Mouse (Mus musculus) midbrain, embryonic 16.5 days (tissue): ENCODE measurements around the gene Gm45837. TPM values are rescaled to one million over a fixed set of nuclear protein-coding genes. Genes with fewer than 3 reads are reported as not detected.
A peak's percentile ranks its signal among the peaks of the same experiment; 100 is the strongest.

Experiments
- ATAC-seq: fragments of 200-750 bp; cut with Nextera tagmentation; 2 replicates; pipeline ENCODE4 v1.8.0; 2017; ENCODE audit warnings: moderate TSS enrichment
- H3K27ac ChIP-seq: fragments of 300-500 bp; sonication (generic); 2 replicates; pipeline ENCODE4 v1.5.1; 2014; ENCODE audit warnings: mild to moderate bottlenecking, low read length, mixed read lengths
- H3K27me3 ChIP-seq: fragments of 300-500 bp; sonication (generic); 2 replicates; pipeline ENCODE4 v1.6.1; 2014; ENCODE audit warnings: low read depth, low read length, mixed read lengths; ENCODE audit not compliant: control insufficient read depth, insufficient read depth
- H3K36me3 ChIP-seq: fragments of 300-500 bp; sonication (generic); 2 replicates; pipeline ENCODE4 v1.6.1; 2014; ENCODE audit warnings: mild to moderate bottlenecking, low read length, moderate library complexity, mixed read lengths; ENCODE audit not compliant: control insufficient read depth, insufficient read depth
- H3K4me1 ChIP-seq: fragments of 300-500 bp; sonication (generic); 2 replicates; pipeline ENCODE4 v1.6.1; 2014; ENCODE audit warnings: mild to moderate bottlenecking, low read length, mixed read lengths; ENCODE audit not compliant: control insufficient read depth, insufficient read depth
- H3K4me2 ChIP-seq: fragments of 300-500 bp; sonication (generic); 2 replicates; pipeline ENCODE4 v1.6.1; 2014; ENCODE audit warnings: mild to moderate bottlenecking, low read length, mixed read lengths
- H3K4me3 ChIP-seq: fragments of 300-500 bp; sonication (generic); 2 replicates; pipeline ENCODE4 v1.5.1; 2014; ENCODE audit warnings: low read depth, mild to moderate bottlenecking, low read length, moderate library complexity, mixed read lengths
- H3K9ac ChIP-seq: fragments of 300-500 bp; sonication (generic); 2 replicates; pipeline ENCODE4 v1.6.1; 2014; ENCODE audit warnings: low read depth, low read length, mixed read lengths
- H3K9me3 ChIP-seq: fragments of 300-500 bp; sonication (generic); replicated peaks from 2 replicates; pipeline ENCODE4 v1.6.1; 2014; ENCODE audit warnings: mild to moderate bottlenecking, low read length, mixed read lengths; ENCODE audit not compliant: control insufficient read depth, poor library complexity, severe bottlenecking
- WGBS: fragments of 180-500 bp; shearing (Covaris S2); extraction: QIAGEN DNeasy Blood & Tissue Kit; methylation state at CpG from one replicate; pipeline ENCODE4 v1.1.7; 2014; 5-methylcytosine and 5-hydroxymethylcytosine counted together
- polyA plus RNA-seq: library from polyadenylated mRNA; unstranded; fragments of >200 nt; fragmentation: Nextera tagmentation; extraction: Ambion mirVana; gene quantifications from 2 replicates; pipeline ENCODE4 v1.2.1, GENCODE M21; 2015

Gm45837 gene
- polyA plus RNA-seq, 1 experiment from 2014 or later, result 0.69 TPM

GRCm38 (mm10) chr7:101474399-101474811, 63.7 kb downstream of the Gm45837 start:
- no peak overlapping the region for H3K27ac ChIP-seq
- no peaks in the 10 kb centered on the region for H3K9me3 ChIP-seq
- 92% methylated on average over 5 of the region's 5 CpGs for WGBS
- ATAC-seq, result no peak
- no peaks in the 10 kb centered on the region for H3K36me3 ChIP-seq
- no peaks in the 10 kb centered on the region for H3K27me3 ChIP-seq
- H3K4me1 ChIP-seq, result no peaks in the 10 kb centered on the region
- no peak overlapping the region for H3K9ac ChIP-seq
- no peak overlapping the region for H3K4me3 ChIP-seq
- H3K4me2 ChIP-seq, result no peak overlapping the region

- Histone ChIP-seq H3K4me1 (no peaks in the 10 kb centered on the region), H3K4me3 (no peak overlapping the region), H3K27ac (no peak overlapping the region), H3K27me3 (no peaks in the 10 kb centered on the region), H3K4me2 (no peak overlapping the region), H3K9ac (no peak overlapping the region), H3K36me3 (no peaks in the 10 kb centered on the region), H3K9me3 (no peaks in the 10 kb centered on the region)
- WGBS, result 80% methylated on average over 3 of the region's 3 CpGs
- ATAC-seq, result no peak
These were observed 65.3 kb downstream of the Gm45837 start for GRCm38 (mm10) chr7:101476028-101476427.

GRCm38 (mm10) chr7:101476493-101476892, 65.8 kb downstream of the Gm45837 start:
- Histone ChIP-seq H3K4me2 (no peak overlapping the region), H3K27me3 (no peaks in the 10 kb centered on the region), H3K4me1 (no peaks in the 10 kb centered on the region), H3K4me3 (no peak overlapping the region), H3K36me3 (no peaks in the 10 kb centered on the region), H3K9me3 (no peaks in the 10 kb centered on the region), H3K27ac (no peak overlapping the region), H3K9ac (no peak overlapping the region)
- ATAC-seq, result no peak
- WGBS, result 82% methylated on average over 4 of the region's 4 CpGs

- Histone ChIP-seq H3K4me3 (no peak overlapping the region), H3K36me3 (no peaks in the 10 kb centered on the region), H3K9me3 (no peaks in the 10 kb centered on the region), H3K27ac (no peak overlapping the region), H3K4me1 (no peaks in the 10 kb centered on the region), H3K27me3 (no peaks in the 10 kb centered on the region), H3K4me2 (no peak overlapping the region), H3K9ac (no peak overlapping the region)
- no peak for ATAC-seq
- WGBS, result 45% methylated on average over 5 of the region's 5 CpGs
These were observed 66.5 kb downstream of the Gm45837 start for GRCm38 (mm10) chr7:101477200-101477599.

GRCm38 (mm10) chr7:101478099-101478498, 67.4 kb downstream of the Gm45837 start:
- no peak overlapping the region for H3K4me2 ChIP-seq
- H3K36me3 ChIP-seq, result no peaks in the 10 kb centered on the region
- no peaks in the 10 kb centered on the region for H3K4me1 ChIP-seq
- H3K9me3 ChIP-seq, result no peaks in the 10 kb centered on the region
- no peaks in the 10 kb centered on the region for H3K27me3 ChIP-seq
- ATAC-seq, result no peak
- no peak overlapping the region for H3K9ac ChIP-seq
- H3K27ac ChIP-seq, result no peak overlapping the region
- no peak overlapping the region for H3K4me3 ChIP-seq
- WGBS, result 75% methylated on average over 5 of the region's 5 CpGs

GRCm38 (mm10) chr7:101479841-101480240, 69.2 kb downstream of the Gm45837 start:
- Histone ChIP-seq H3K36me3 (no peaks in the 10 kb centered on the region), H3K9me3 (no peaks in the 10 kb centered on the region), H3K27me3 (no peaks in the 10 kb centered on the region), H3K27ac (no peak overlapping the region), H3K4me2 (no peak overlapping the region), H3K9ac (no peak overlapping the region), H3K4me1 (no peaks in the 10 kb centered on the region), H3K4me3 (no peak overlapping the region)
- no peak for ATAC-seq
- WGBS, result 73% methylated on average over 4 of the region's 4 CpGs

GRCm38 (mm10) chr7:101480671-101481070, 70.0 kb downstream of the Gm45837 start:
- WGBS, result 48% methylated on average over 6 of the region's 6 CpGs
- H3K9ac ChIP-seq, result no peak overlapping the region
- no peaks in the 10 kb centered on the region for H3K27me3 ChIP-seq
- ATAC-seq, result no peak
- H3K4me2 ChIP-seq, result no peak overlapping the region
- no peaks in the 10 kb centered on the region for H3K36me3 ChIP-seq
- H3K4me3 ChIP-seq, result no peak overlapping the region
- H3K9me3 ChIP-seq, result no peaks in the 10 kb centered on the region
- H3K4me1 ChIP-seq, result no peaks in the 10 kb centered on the region
- no peak overlapping the region for H3K27ac ChIP-seq

GRCm38 (mm10) chr7:101481872-101482498, 71.3 kb downstream of the Gm45837 start:
- Histone ChIP-seq H3K27me3 (no peaks in the 10 kb centered on the region), H3K4me1 (no peaks in the 10 kb centered on the region), H3K27ac (no peak overlapping the region), H3K4me2 (no peak overlapping the region), H3K4me3 (no peak overlapping the region), H3K9ac (no peak overlapping the region), H3K36me3 (no peaks in the 10 kb centered on the region), H3K9me3 (no peaks in the 10 kb centered on the region)
- 70% methylated on average over 8 of the region's 8 CpGs for WGBS
- ATAC-seq, result no peak

- no peaks in the 10 kb centered on the region for H3K36me3 ChIP-seq
- H3K9me3 ChIP-seq, result no peaks in the 10 kb centered on the region
- ATAC-seq, result 0 out of 2 replicates have a peak, but pooled peaks have one; percentile 22
- H3K4me1 ChIP-seq, result no peaks in the 10 kb centered on the region
- 79% methylated on average over 9 of the region's 9 CpGs for WGBS
- no peak overlapping the region for H3K4me3 ChIP-seq
- H3K4me2 ChIP-seq, result no peak overlapping the region
- no peak overlapping the region for H3K9ac ChIP-seq
- no peaks in the 10 kb centered on the region for H3K27me3 ChIP-seq
- no peak overlapping the region for H3K27ac ChIP-seq
These were observed 71.9 kb downstream of the Gm45837 start for GRCm38 (mm10) chr7:101482499-101483081.
